Mouse (Mus musculus) E14TG2a.4 (cell line): ENCODE measurements around the gene Shank2.

ENCODE experiments used
- CTCF ChIP-seq: conservative IDR thresholded peaks from 2 replicates; pipeline ENCODE4 v1.5.1; 2014; ENCODE audit warnings: low read length
- NANOG ChIP-seq: IDR thresholded peaks from 2 replicates; pipeline ENCODE4 v1.6.1; 2014; ENCODE audit warnings: borderline replicate concordance, low read length, mixed read lengths

DNA sequence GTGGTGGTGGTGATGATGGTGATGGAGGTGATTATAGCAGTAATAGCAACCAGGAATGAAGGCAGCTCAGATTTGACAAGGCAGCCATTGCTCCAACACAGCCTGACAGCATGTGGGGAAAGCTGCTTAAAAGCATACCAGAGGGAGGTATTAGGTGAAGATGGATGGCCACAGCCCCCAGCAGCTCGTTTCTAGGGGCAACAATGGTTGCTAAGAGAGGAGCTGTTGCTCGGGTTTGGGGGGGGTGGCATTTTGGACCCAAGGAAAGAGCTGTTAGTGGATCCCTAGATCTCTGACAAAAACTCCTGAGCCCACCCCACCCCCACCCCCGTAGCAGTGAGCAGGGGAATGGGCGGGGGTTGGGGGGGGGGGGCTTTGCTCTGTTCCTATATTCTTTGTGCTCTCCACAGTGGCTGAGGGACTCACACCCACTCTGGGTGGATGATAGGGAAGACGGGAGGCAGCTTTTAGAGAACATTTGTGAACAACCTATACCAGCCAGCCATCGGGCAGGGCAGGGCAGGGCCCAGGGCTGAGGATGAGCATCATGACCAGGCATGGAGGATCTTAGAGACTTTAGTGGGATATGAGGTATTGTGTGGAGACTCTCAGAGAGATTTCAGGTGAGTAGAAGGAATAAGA is 377.6 kb downstream of the Shank2 start:
- no peak for TF ChIP-seq CTCF
- no peak for TF ChIP-seq NANOG
